In the genomic region with DNA sequence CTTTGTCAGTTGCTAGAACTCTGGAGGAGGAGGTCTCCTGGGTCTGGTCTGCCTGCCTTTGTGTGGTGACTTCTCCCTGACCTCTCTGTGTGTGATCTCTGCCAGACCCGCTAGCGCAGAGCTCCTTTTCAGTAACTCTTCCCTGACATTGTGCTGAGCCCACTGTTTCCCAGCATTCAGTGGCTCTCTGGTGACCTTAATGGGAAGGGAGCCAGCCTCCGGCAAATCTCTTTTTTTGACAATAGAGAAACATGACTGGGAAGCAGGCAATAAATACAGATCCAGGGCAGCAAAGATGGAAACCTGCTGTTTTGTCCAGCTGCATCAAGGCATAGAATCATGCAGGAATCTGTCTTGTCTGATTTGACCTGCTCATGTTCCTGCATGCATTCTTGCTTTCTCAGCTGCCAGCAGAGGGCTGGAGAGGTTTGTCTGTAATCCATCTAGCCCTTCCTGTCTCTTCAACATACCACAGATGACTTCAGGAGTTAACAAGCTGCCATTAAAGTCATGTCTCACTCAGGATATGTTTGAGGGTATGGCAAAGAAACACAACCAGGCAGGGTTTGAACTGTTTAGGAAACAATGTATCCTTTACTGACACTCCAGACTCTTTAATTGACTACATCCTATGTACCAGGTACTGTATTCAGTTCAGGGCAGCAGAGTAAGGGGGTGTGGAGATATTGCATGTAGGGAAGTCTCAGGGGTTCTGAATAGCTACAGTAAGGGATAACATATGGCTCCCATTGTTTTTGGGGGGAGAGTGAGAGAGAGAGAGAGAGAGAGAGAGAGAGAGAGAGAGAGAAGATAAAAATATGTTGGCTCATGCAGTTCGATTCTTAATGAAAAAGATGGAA, we compare ENCODE assay signal across 7 mouse cellular contexts.
DNase-seq lines count a peak whose midpoint lies in the region; ATAC-seq and TF ChIP-seq lines count a peak whose summit lies in the region.

No protein-coding gene starts in this region.

- 0 out of 2 replicates have a peak, but pooled peaks have one; percentile 8 for TF ChIP-seq CTCF in cortical plate, adult 2 months (IDR thresholded peaks at IDR 0.05; ENCODE audit: extremely low read depth, insufficient read depth, low read length)
- no peak for TF ChIP-seq CTCF in kidney, adult 2 months (conservative IDR thresholded peaks at IDR 0.05; ENCODE audit: insufficient read depth, insufficient read length, low read depth, low read length)

- H3K27ac ChIP-seq in cortical plate, adult 2 months (ENCODE audit: insufficient read depth, low read length), result no peak overlapping the region
- H3K27ac ChIP-seq in heart, embryonic 10.5 days, result peak overlapping the region; percentile 83
- no peak overlapping the region for H3K27ac ChIP-seq in kidney, adult 2 months (ENCODE audit: insufficient read depth, low read depth, low read length)
- peak overlapping the region; percentile 40 for H3K27ac ChIP-seq in midbrain, embryonic 11.5 days (ENCODE audit: low read depth, low read length)

- no peak overlapping the region for H3K4me3 ChIP-seq in cortical plate, adult 2 months (ENCODE audit: insufficient read depth, low read length)
- no peak overlapping the region for H3K4me3 ChIP-seq in heart, embryonic 10.5 days
- H3K4me3 ChIP-seq in kidney, adult 2 months (ENCODE audit: insufficient read depth, low read depth, low read length), result no peak overlapping the region
- no peak overlapping the region for H3K4me3 ChIP-seq in midbrain, embryonic 11.5 days (ENCODE audit: low read depth, low read length)

- no peaks in the 10 kb centered on the region for H3K36me3 ChIP-seq in heart, embryonic 10.5 days
- H3K36me3 ChIP-seq in kidney, adult 2 months (ENCODE audit: control insufficient read depth, insufficient read depth, low read length), result no peaks in the 10 kb centered on the region
- H3K36me3 ChIP-seq in midbrain, embryonic 11.5 days (ENCODE audit: control insufficient read depth, insufficient read depth, low read length), result no peaks in the 10 kb centered on the region

- H3K9me3 ChIP-seq in heart, embryonic 10.5 days, result no peaks in the 10 kb centered on the region
- no peaks in the 10 kb centered on the region for H3K9me3 ChIP-seq in midbrain, embryonic 11.5 days (ENCODE audit: control insufficient read depth, low read length)

- H3K4me1 ChIP-seq in cortical plate, adult 2 months (ENCODE audit: control insufficient read depth, insufficient read depth, low read length), result peaks cover 3% of the 10 kb centered on the region; the same call in 1 of the 2 replicates
- peaks cover 30% of the 10 kb centered on the region for H3K4me1 ChIP-seq in heart, embryonic 10.5 days
- H3K4me1 ChIP-seq in kidney, adult 2 months (ENCODE audit: control insufficient read depth, insufficient read depth, low read length), result peaks cover 5% of the 10 kb centered on the region
- H3K4me1 ChIP-seq in midbrain, embryonic 11.5 days (ENCODE audit: control insufficient read depth, insufficient read depth, low read length), result peaks cover 26% of the 10 kb centered on the region

- H3K4me2 ChIP-seq in midbrain, embryonic 11.5 days, result no peak overlapping the region

- peak; percentile 59 for DNase-seq in NIH3T3 (ENCODE audit: low read depth)
- DNase-seq in heart, embryonic 10.5 days (ENCODE audit: low spot score), result no peak
- peak; percentile 81 for DNase-seq in kidney, adult 2 months
- DNase-seq in midbrain, embryonic 11.5 days (ENCODE audit: low spot score, missing footprints), result peak; percentile 91
- DNase-seq in urinary bladder, postnatal 10 days (ENCODE audit: low spot score), result no peak
- DNase-seq in spleen, adult 12 weeks (ENCODE audit: low spot score), result no peak

- ATAC-seq in midbrain, embryonic 11.5 days (ENCODE audit: low FRiP score), result peak; percentile 66; the same call in 1 of the 2 replicates

- WGBS in heart, embryonic 10.5 days, result 27% methylated on average over 4 of the region's 4 CpGs
- WGBS in kidney, adult 2 months, result 29% methylated on average over 4 of the region's 4 CpGs
- WGBS in midbrain, embryonic 11.5 days, result 21% methylated on average over 4 of the region's 4 CpGs

- TF ChIP-seq POLR2A in cortical plate, adult 2 months (IDR thresholded peaks at IDR 0.05; ENCODE audit: extremely low read depth, insufficient read depth, low read length), result no peak
- no peak for TF ChIP-seq POLR2A in kidney, adult 2 months (IDR thresholded peaks at IDR 0.05; ENCODE audit: low read depth, low read length)

- no peak overlapping the region for H3K9ac ChIP-seq in midbrain, embryonic 11.5 days (ENCODE audit: low read length)

- no peaks in the 10 kb centered on the region for H3K27me3 ChIP-seq in heart, embryonic 10.5 days (ENCODE audit: insufficient read depth, poor library complexity, severe bottlenecking)
- no peaks in the 10 kb centered on the region; the same call in 1 of the 2 replicates for H3K27me3 ChIP-seq in kidney, adult 2 months (replicated peaks; ENCODE audit: control insufficient read depth, insufficient read depth, low read length)
- H3K27me3 ChIP-seq in midbrain, embryonic 11.5 days (ENCODE audit: control insufficient read depth, insufficient read depth, low read length), result no peaks in the 10 kb centered on the region

Comparison
In these comparisons a context has a peak if more than half of its experiments do, and no peak if none do; other contexts are left out.
1. DNase-seq: peak in NIH3T3 (single experiment), kidney, adult 2 months (single experiment) and midbrain, embryonic 11.5 days (single experiment); none in heart, embryonic 10.5 days (single experiment), urinary bladder, postnatal 10 days (single experiment) and spleen, adult 12 weeks (single experiment).
2. H3K27ac ChIP-seq: peak in heart, embryonic 10.5 days (single experiment) and midbrain, embryonic 11.5 days (single experiment); none in cortical plate, adult 2 months (single experiment) and kidney, adult 2 months (single experiment).